Mouse (Mus musculus): ENCODE measurements around the gene Tbx22. TPM values are rescaled to one million over a fixed set of nuclear protein-coding genes. Genes with fewer than 3 reads are reported as not detected.
A peak's percentile ranks its signal among the peaks of the same experiment; 100 is the strongest.

Tbx22 gene
- not detected in 2 replicates for polyA plus RNA-seq (2014; fragmentation: Nextera tagmentation; extraction: Ambion mirVana)

DNA sequence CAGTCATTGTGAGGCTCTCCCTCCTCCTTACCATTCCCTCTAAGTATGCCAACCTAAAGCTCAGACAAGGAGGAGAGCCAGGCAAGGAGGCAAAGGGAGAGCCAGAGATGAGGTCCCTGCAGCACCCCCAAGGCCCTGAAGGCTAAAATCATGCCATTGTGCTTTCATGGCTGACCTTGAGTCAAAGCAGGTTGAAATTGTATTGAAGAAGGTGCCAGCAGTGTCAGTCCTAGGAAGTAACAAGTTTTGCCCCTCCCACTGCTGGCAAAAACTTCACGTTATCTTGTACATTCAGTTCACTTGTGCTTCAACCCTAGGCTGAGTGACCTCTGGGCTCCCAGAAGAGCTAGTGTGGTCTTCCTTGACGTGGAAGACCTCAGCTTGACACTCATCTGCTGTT lies at the start of gene Tbx22:
Gene Tbx22, plus strand, starts transcription at position 301 of the 400 bp plus-strand sequence.
- Histone ChIP-seq H3K4me1 (replicated peaks; ENCODE audit: control insufficient read depth, insufficient read depth, low read length) (no peaks in the 10 kb centered on the region), H3K36me3 (ENCODE audit: control insufficient read depth, insufficient read depth, low read length) (no peaks in the 10 kb centered on the region), H3K9ac (ENCODE audit: low read length) (no peak within 1 kb of the TSS), H3K4me2 (ENCODE audit: low read length) (no peak within 1 kb of the TSS), H3K4me3 (ENCODE audit: low read depth, low read length) (no peak within 1 kb of the TSS), H3K27me3 (replicated peaks; ENCODE audit: control insufficient read depth, insufficient read depth, low read length) (no peaks in the 10 kb centered on the region), H3K27ac (ENCODE audit: low read depth) (no peak within 1 kb of the TSS), H3K9me3 (ENCODE audit: control insufficient read depth, low read length) (no peaks in the 10 kb centered on the region)
- 49% methylated on average over 2 of the region's 2 CpGs for WGBS
- ATAC-seq (replicated peaks; ENCODE audit: low FRiP score, low TSS enrichment, low read depth) (no peak), DNase-seq (ENCODE audit: low spot score) (no peak)

DNA sequence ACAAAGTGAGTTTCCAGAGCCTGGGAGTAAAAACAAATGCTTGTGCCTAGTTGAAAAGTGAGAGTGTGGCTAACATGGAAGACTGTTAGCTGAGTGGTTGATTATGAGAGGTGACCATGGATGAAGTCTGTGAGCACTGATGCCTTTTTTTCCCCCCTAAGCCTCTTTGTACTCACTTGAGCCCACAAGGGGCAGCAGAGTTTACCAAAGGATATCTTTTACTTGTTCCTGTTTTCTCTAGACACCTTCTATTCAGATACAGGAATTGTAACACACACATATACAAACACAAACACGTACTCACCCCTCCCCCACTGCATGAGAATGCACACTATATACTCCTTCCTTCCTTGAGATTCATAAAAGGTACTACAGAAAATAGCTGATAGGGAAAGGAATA lies 913 bp downstream of the Tbx22 start:
- Histone ChIP-seq H3K4me3 (ENCODE audit: low read depth, low read length) (no peak overlapping the region), H3K9ac (ENCODE audit: low read length) (no peak overlapping the region), H3K9me3 (ENCODE audit: control insufficient read depth, low read length) (no peaks in the 10 kb centered on the region), H3K36me3 (ENCODE audit: control insufficient read depth, insufficient read depth, low read length) (no peaks in the 10 kb centered on the region), H3K27me3 (replicated peaks; ENCODE audit: control insufficient read depth, insufficient read depth, low read length) (no peaks in the 10 kb centered on the region), H3K4me2 (ENCODE audit: low read length) (no peak overlapping the region), H3K27ac (ENCODE audit: low read depth) (no peak overlapping the region), H3K4me1 (replicated peaks; ENCODE audit: control insufficient read depth, insufficient read depth, low read length) (no peaks in the 10 kb centered on the region)
- WGBS, result 23% methylated on average over 1 of the region's 1 CpGs
- DNase-seq (ENCODE audit: low spot score), result no peak
- no peak for ATAC-seq (replicated peaks; ENCODE audit: low FRiP score, low TSS enrichment, low read depth)

DNA sequence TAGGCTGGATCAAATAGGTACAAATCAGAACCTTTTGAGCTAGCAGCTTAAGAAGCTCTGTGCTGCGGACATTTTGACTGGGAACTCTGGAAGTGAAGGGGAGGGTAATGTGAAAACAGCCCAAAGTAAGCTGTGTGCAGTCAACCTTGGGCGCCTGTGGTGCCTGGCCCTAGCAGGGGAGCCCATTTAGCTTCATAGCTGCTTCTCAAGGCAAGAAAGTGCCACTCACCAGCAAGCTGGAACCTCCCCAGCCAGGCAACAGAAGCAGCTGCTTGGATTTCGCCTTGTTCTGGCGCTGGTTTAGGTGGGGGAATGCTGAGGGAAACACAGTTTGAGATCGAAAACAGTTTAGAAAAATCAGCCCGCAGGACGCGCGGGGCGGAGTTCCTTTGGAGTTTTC lies 11.4 kb downstream of the Tbx22 start:
- WGBS, result 16% methylated on average over 10 of the region's 10 CpGs

DNA sequence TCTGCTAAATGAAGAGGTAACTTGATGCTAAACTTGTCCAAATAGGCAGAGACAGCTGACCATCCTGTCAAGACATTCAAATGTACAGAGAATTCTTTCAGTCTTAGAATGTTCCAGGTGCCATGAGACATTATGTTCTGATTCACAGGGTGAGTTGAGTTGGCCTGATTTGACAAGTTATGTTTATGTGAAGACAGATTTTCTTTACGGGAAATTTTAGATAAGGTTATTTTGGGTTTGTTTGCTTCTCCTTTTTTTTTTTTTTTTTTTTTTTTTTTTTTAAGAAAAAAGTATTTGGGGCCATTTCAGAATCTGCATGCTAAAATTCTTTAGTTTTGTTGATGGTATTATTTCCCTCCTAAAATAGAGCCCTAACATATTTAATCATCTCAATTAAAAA lies 40.8 kb downstream of the Tbx22 start:
- no peaks in the 10 kb centered on the region for H3K4me1 ChIP-seq (replicated peaks; ENCODE audit: control insufficient read depth, insufficient read depth, low read length)
- no peaks in the 10 kb centered on the region for H3K27me3 ChIP-seq (replicated peaks; ENCODE audit: control insufficient read depth, insufficient read depth, low read length)
- DNase-seq (ENCODE audit: low spot score), result no peak
- no peak overlapping the region for H3K4me3 ChIP-seq (ENCODE audit: low read depth, low read length)
- H3K9me3 ChIP-seq (ENCODE audit: control insufficient read depth, low read length), result no peaks in the 10 kb centered on the region
- no peaks in the 10 kb centered on the region for H3K36me3 ChIP-seq (ENCODE audit: control insufficient read depth, insufficient read depth, low read length)
- H3K27ac ChIP-seq (ENCODE audit: low read depth), result no peak overlapping the region
- no peak overlapping the region for H3K9ac ChIP-seq (ENCODE audit: low read length)
- no peak for ATAC-seq (replicated peaks; ENCODE audit: low FRiP score, low TSS enrichment, low read depth)
- no peak overlapping the region for H3K4me2 ChIP-seq (ENCODE audit: low read length)
- WGBS, result 67% methylated on average over 1 of the region's 1 CpGs

More for the DNA sequence above, 11.4 kb downstream of the Tbx22 start:
- DNase-seq (ENCODE audit: low spot score) (no peak), ATAC-seq (replicated peaks; ENCODE audit: low FRiP score, low TSS enrichment, low read depth) (no peak)
- Histone ChIP-seq H3K36me3 (ENCODE audit: control insufficient read depth, insufficient read depth, low read length) (no peaks in the 10 kb centered on the region), H3K9ac (ENCODE audit: low read length) (no peak overlapping the region), H3K4me3 (ENCODE audit: low read depth, low read length) (peak overlapping the region; percentile 16), H3K4me1 (replicated peaks; ENCODE audit: control insufficient read depth, insufficient read depth, low read length) (no peaks in the 10 kb centered on the region), H3K27ac (ENCODE audit: low read depth) (no peak overlapping the region), H3K4me2 (ENCODE audit: low read length) (peak overlapping the region; percentile 41), H3K9me3 (ENCODE audit: control insufficient read depth, low read length) (no peaks in the 10 kb centered on the region), H3K27me3 (replicated peaks; ENCODE audit: control insufficient read depth, insufficient read depth, low read length) (peaks cover 30% of the 10 kb centered on the region)

DNA sequence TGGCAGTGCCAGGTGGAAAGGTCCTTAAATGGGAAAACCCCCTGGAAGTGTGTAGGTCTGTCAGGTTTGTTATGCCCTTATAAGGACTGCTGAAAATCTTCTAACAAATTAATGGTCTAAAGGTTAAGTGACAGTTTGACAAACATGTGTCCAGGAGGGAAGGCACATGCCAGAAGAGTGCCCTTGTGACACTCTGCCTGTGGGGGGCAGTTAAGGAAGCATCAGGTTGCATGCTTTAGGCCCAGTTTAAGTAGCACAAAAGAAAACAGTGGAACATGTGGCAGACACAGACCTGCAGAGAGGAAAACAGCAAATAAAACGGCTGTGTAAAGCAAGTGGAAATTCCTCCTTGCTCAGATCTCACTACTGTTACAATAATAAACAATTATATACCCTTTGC lies 55.8 kb downstream of the Tbx22 start:
- Histone ChIP-seq H3K4me2 (ENCODE audit: low read length) (no peak overlapping the region), H3K4me1 (replicated peaks; ENCODE audit: control insufficient read depth, insufficient read depth, low read length) (no peaks in the 10 kb centered on the region), H3K27ac (ENCODE audit: low read depth) (no peak overlapping the region), H3K36me3 (ENCODE audit: control insufficient read depth, insufficient read depth, low read length) (no peaks in the 10 kb centered on the region), H3K9me3 (ENCODE audit: control insufficient read depth, low read length) (no peaks in the 10 kb centered on the region), H3K4me3 (ENCODE audit: low read depth, low read length) (no peak overlapping the region), H3K9ac (ENCODE audit: low read length) (no peak overlapping the region), H3K27me3 (replicated peaks; ENCODE audit: control insufficient read depth, insufficient read depth, low read length) (no peaks in the 10 kb centered on the region)
- WGBS, result 27% methylated on average over 1 of the region's 1 CpGs
- DNase-seq (ENCODE audit: low spot score) (no peak), ATAC-seq (replicated peaks; ENCODE audit: low FRiP score, low TSS enrichment, low read depth) (no peak)

Other genes starting within 250 kb of the Tbx22 start
- gene Tent5d, start 124.6 kb downstream of the Tbx22 start, polyA plus RNA-seq (2014; fragmentation: Nextera tagmentation; extraction: Ambion mirVana), result 0.40 TPM in 1 of 2 replicates, not detected in the other
- gene 2610002M06Rik, start 148.4 kb downstream of the Tbx22 start, polyA plus RNA-seq (2014; fragmentation: Nextera tagmentation; extraction: Ambion mirVana), result 13.5 and 14.4 TPM in 2 replicates

Measured in intestine, embryonic 14.5 days (tissue).